Mouse (Mus musculus): ENCODE measurements around the gene Map3k19. TPM values are rescaled to one million over a fixed set of nuclear protein-coding genes. Genes with fewer than 3 reads are reported as not detected.
A peak's percentile ranks its signal among the peaks of the same experiment; 100 is the strongest.

The Map3k19 gene
- polyA plus RNA-seq, 1 experiment from 2014 or later, result 0.02 TPM

GRCm38 (mm10) chr1:127788943-127789342, 65.9 kb downstream of the Map3k19 start:
- 62% methylated on average over 6 of the region's 6 CpGs for WGBS
- Histone ChIP-seq H3K9me3 (no peaks in the 10 kb centered on the region), H3K27ac (replicated peaks) (no peak overlapping the region), H3K27me3 (replicated peaks; ENCODE audit: low read depth, poor library complexity, severe bottlenecking) (no peaks in the 10 kb centered on the region), H3K4me3 (no peak overlapping the region), H3K4me1 (peaks cover 13% of the 10 kb centered on the region), H3K36me3 (replicated peaks) (peaks cover 34% of the 10 kb centered on the region)
- no peak for DNase-seq (ENCODE audit: low spot score)

- no peaks in the 10 kb centered on the region for H3K9me3 ChIP-seq
- peaks cover 12% of the 10 kb centered on the region for H3K36me3 ChIP-seq (replicated peaks)
- DNase-seq (ENCODE audit: low spot score), result no peak
- H3K4me3 ChIP-seq, result no peak overlapping the region
- no peak overlapping the region for H3K27ac ChIP-seq (replicated peaks)
- no peaks in the 10 kb centered on the region for H3K27me3 ChIP-seq (replicated peaks; ENCODE audit: low read depth, poor library complexity, severe bottlenecking)
- peaks cover 13% of the 10 kb centered on the region for H3K4me1 ChIP-seq
- 82% methylated on average over 1 of the region's 1 CpGs for WGBS
Measured at GRCm38 (mm10) chr1:127785882-127786281, 68.9 kb downstream of the Map3k19 start.

- H3K4me3 ChIP-seq, result no peak overlapping the region
- no peaks in the 10 kb centered on the region for H3K27me3 ChIP-seq (replicated peaks; ENCODE audit: low read depth, poor library complexity, severe bottlenecking)
- no peaks in the 10 kb centered on the region for H3K9me3 ChIP-seq
- no peak overlapping the region for H3K27ac ChIP-seq (replicated peaks)
- no peak for DNase-seq (ENCODE audit: low spot score)
- H3K36me3 ChIP-seq (replicated peaks), result peaks cover 16% of the 10 kb centered on the region
- peaks cover 13% of the 10 kb centered on the region for H3K4me1 ChIP-seq
Measured at GRCm38 (mm10) chr1:127783862-127784261, 71.0 kb downstream of the Map3k19 start.

- WGBS, result 67% methylated on average over 2 of the region's 2 CpGs
- H3K27me3 ChIP-seq (replicated peaks; ENCODE audit: low read depth, poor library complexity, severe bottlenecking), result no peaks in the 10 kb centered on the region
- H3K4me1 ChIP-seq, result peaks cover 13% of the 10 kb centered on the region
- no peak for DNase-seq (ENCODE audit: low spot score)
- H3K9me3 ChIP-seq, result no peaks in the 10 kb centered on the region
- no peak overlapping the region for H3K27ac ChIP-seq (replicated peaks)
- H3K4me3 ChIP-seq, result no peak overlapping the region
- peaks cover 30% of the 10 kb centered on the region for H3K36me3 ChIP-seq (replicated peaks)
Measured at GRCm38 (mm10) chr1:127780849-127781248, 74.0 kb downstream of the Map3k19 start.

- Histone ChIP-seq H3K9me3 (no peaks in the 10 kb centered on the region), H3K36me3 (replicated peaks) (peaks cover 30% of the 10 kb centered on the region), H3K27ac (replicated peaks) (no peak overlapping the region), H3K4me3 (no peak overlapping the region), H3K4me1 (peaks cover 19% of the 10 kb centered on the region), H3K27me3 (replicated peaks; ENCODE audit: low read depth, poor library complexity, severe bottlenecking) (no peaks in the 10 kb centered on the region)
- no peak for DNase-seq (ENCODE audit: low spot score)
- WGBS, result 52% methylated on average over 3 of the region's 3 CpGs
Measured at GRCm38 (mm10) chr1:127780142-127780541, 74.7 kb downstream of the Map3k19 start.

GRCm38 (mm10) chr1:127778611-127779010, 76.2 kb downstream of the Map3k19 start:
- no peaks in the 10 kb centered on the region for H3K9me3 ChIP-seq
- DNase-seq (ENCODE audit: low spot score), result no peak
- peaks cover 20% of the 10 kb centered on the region for H3K4me1 ChIP-seq
- no peak overlapping the region for H3K4me3 ChIP-seq
- no peaks in the 10 kb centered on the region for H3K27me3 ChIP-seq (replicated peaks; ENCODE audit: low read depth, poor library complexity, severe bottlenecking)
- H3K27ac ChIP-seq (replicated peaks), result no peak overlapping the region
- H3K36me3 ChIP-seq (replicated peaks), result peaks cover 20% of the 10 kb centered on the region
- 88% methylated on average over 3 of the region's 3 CpGs for WGBS

GRCm38 (mm10) chr1:127776246-127776645, 78.6 kb downstream of the Map3k19 start:
- H3K4me3 ChIP-seq, result peak overlapping the region; percentile 96
- peaks cover 27% of the 10 kb centered on the region for H3K4me1 ChIP-seq
- no peaks in the 10 kb centered on the region for H3K27me3 ChIP-seq (replicated peaks; ENCODE audit: low read depth, poor library complexity, severe bottlenecking)
- H3K36me3 ChIP-seq (replicated peaks), result peaks cover 28% of the 10 kb centered on the region
- H3K27ac ChIP-seq (replicated peaks), result no peak overlapping the region
- no peaks in the 10 kb centered on the region for H3K9me3 ChIP-seq
- no peak for DNase-seq (ENCODE audit: low spot score)
- WGBS, result 69% methylated on average over 6 of the region's 6 CpGs

GRCm38 (mm10) chr1:127775206-127775720, 79.6 kb downstream of the Map3k19 start:
- no peak for DNase-seq (ENCODE audit: low spot score)
- peaks cover 29% of the 10 kb centered on the region for H3K36me3 ChIP-seq (replicated peaks)
- WGBS, result 12% methylated on average over 10 of the region's 10 CpGs
- no peaks in the 10 kb centered on the region for H3K27me3 ChIP-seq (replicated peaks; ENCODE audit: low read depth, poor library complexity, severe bottlenecking)
- peak overlapping the region; percentile 96 for H3K4me3 ChIP-seq
- peak overlapping the region; percentile 97 for H3K27ac ChIP-seq (replicated peaks)
- no peaks in the 10 kb centered on the region for H3K9me3 ChIP-seq
- H3K4me1 ChIP-seq, result peaks cover 27% of the 10 kb centered on the region

- Histone ChIP-seq H3K9me3 (no peaks in the 10 kb centered on the region), H3K36me3 (replicated peaks) (peaks cover 29% of the 10 kb centered on the region), H3K4me3 (peak overlapping the region; percentile 96), H3K27ac (replicated peaks) (peak overlapping the region; percentile 97), H3K27me3 (replicated peaks; ENCODE audit: low read depth, poor library complexity, severe bottlenecking) (no peaks in the 10 kb centered on the region), H3K4me1 (peaks cover 27% of the 10 kb centered on the region)
- WGBS, result under 1% methylated on average over 31 of the region's 31 CpGs
- no peak for DNase-seq (ENCODE audit: low spot score)
Measured at GRCm38 (mm10) chr1:127774501-127774880, 80.3 kb downstream of the Map3k19 start.

- Histone ChIP-seq H3K36me3 (replicated peaks) (peaks cover 25% of the 10 kb centered on the region), H3K9me3 (no peaks in the 10 kb centered on the region), H3K27ac (replicated peaks) (peak within 1 kb of the TSS; percentile 97), H3K4me3 (peak within 1 kb of the TSS; percentile 96), H3K27me3 (replicated peaks; ENCODE audit: low read depth, poor library complexity, severe bottlenecking) (no peaks in the 10 kb centered on the region), H3K4me1 (peaks cover 27% of the 10 kb centered on the region)
- WGBS, result under 1% methylated on average over 63 of the region's 63 CpGs
- DNase-seq (ENCODE audit: low spot score), result peak; percentile 100
Measured at GRCm38 (mm10) chr1:127773803-127774500, 80.9 kb downstream of the Map3k19 start, which contains the start of gene Ccnt2. Gene Ccnt2, plus strand, starts transcription at chr1:127774164.

GRCm38 (mm10) chr1:127773198-127773802, 81.5 kb downstream of the Map3k19 start:
- Histone ChIP-seq H3K27ac (replicated peaks) (peak overlapping the region; percentile 97), H3K4me1 (peaks cover 27% of the 10 kb centered on the region), H3K27me3 (replicated peaks; ENCODE audit: low read depth, poor library complexity, severe bottlenecking) (no peaks in the 10 kb centered on the region), H3K9me3 (no peaks in the 10 kb centered on the region), H3K36me3 (replicated peaks) (peaks cover 18% of the 10 kb centered on the region), H3K4me3 (peak overlapping the region; percentile 96)
- DNase-seq (ENCODE audit: low spot score), result no peak
- 2% methylated on average over 14 of the region's 14 CpGs for WGBS

GRCm38 (mm10) chr1:127766741-127767140, 88.1 kb downstream of the Map3k19 start:
- H3K36me3 ChIP-seq (replicated peaks), result peaks cover 6% of the 10 kb centered on the region; the same call in 1 of the 2 replicates
- no peaks in the 10 kb centered on the region for H3K9me3 ChIP-seq
- no peak overlapping the region for H3K4me3 ChIP-seq
- no peak for DNase-seq (ENCODE audit: low spot score)
- H3K4me1 ChIP-seq, result no peaks in the 10 kb centered on the region
- no peaks in the 10 kb centered on the region for H3K27me3 ChIP-seq (replicated peaks; ENCODE audit: low read depth, poor library complexity, severe bottlenecking)
- 88% methylated on average over 2 of the region's 2 CpGs for WGBS
- no peak overlapping the region for H3K27ac ChIP-seq (replicated peaks)

GRCm38 (mm10) chr1:127765468-127765867, 89.4 kb downstream of the Map3k19 start:
- Histone ChIP-seq H3K4me3 (no peak overlapping the region), H3K27ac (replicated peaks) (no peak overlapping the region), H3K27me3 (replicated peaks; ENCODE audit: low read depth, poor library complexity, severe bottlenecking) (no peaks in the 10 kb centered on the region), H3K4me1 (no peaks in the 10 kb centered on the region), H3K36me3 (replicated peaks) (no peaks in the 10 kb centered on the region), H3K9me3 (no peaks in the 10 kb centered on the region)
- DNase-seq (ENCODE audit: low spot score), result no peak
- WGBS, result 58% methylated on average over 2 of the region's 2 CpGs

All from embryonic facial prominence, embryonic 10.5 days (tissue).